Mouse (Mus musculus) left cerebral cortex, postnatal 36 days (tissue): Measurements from ENCODE around the gene Krtap9-1. TPM values are rescaled to one million over a fixed set of nuclear protein-coding genes. Genes with fewer than 3 reads are reported as not detected.
"Not testable (repeated sequence)": the region's sequence is repeated elsewhere in the genome, so short reads cannot be mapped to it uniquely, and the experiment has no call there.

ENCODE experiments used
- DNase-seq, 2 experiments: peaks; one replicate each; pipeline ENCODE4 v3.0.0; 2021 to 2022; ENCODE audit warnings: low spot score in 2 of 2, mixed read lengths in 1 of 2
- intact Hi-C: fragments of 180-260 bp; cut with DNase I; formaldehyde crosslinking; loops from one replicate; pipeline ENCODE4 v1.15.1; 2025
- total RNA-seq, 2 experiments: library from RNA; stranded (reverse); gene quantifications; 2 replicates each; pipeline ENCODE4 v1.2.3; 2021

Gene Krtap9-1
- total RNA-seq: not detected

- intact Hi-C loops: not testable (repeated sequence)
Observed at GRCm38 (mm10) chr11:99873089-99873488, at the start of gene Krtap9-1. Krtap9-1 (plus strand) TSS chr11:99873389.

DNA sequence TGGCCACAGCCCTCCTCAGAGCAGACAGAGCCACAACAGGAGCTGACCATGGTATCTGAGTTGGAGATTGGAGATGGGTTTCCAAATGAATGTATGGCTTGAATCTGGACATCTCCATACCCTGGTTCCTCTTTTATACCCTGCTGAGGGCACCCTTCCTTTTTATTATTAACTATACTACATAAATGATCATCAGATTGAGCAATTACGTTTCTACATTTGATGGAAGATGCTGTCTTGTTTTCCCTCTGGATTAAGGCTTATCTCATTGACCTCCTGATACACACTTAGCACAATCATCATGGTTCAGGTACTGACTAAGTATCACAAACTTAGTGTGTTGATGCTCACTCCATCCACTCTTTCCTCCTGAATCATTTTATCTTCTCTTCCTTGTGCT, 35.2 kb upstream of the Krtap9-1 start, which contains the start of gene 2300003K06Rik:
Gene 2300003K06Rik, minus strand, starts transcription at position 101 of the 400 bp plus-strand sequence.
- intact Hi-C loops: no loop called here
- DNase-seq: no peak

More at GRCm38 (mm10) chr11:99873089-99873488, at the start of gene Krtap9-1:
- DNase-seq: not testable (repeated sequence)

DNA sequence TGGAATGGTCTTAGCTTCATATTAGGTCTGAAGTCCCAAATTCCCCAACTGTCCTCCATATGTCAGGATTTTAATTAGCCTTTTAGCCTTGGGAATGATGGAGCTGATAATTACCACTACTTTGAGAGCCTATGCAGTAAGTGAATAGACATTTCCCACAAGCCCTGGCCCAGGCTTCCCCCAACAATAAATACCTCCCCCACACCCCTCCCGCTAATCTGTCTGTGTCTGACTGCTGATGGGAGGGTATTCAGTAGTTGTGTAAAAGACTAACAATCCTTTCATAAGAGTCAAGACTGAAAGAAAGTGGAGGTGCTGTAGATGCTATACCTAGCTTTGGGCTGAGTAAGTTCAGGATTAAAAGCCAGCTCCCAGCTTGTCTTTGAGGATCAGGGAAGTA, 31.0 kb upstream of the Krtap9-1 start:
- intact Hi-C loops: no loop called here
- DNase-seq: no peak

DNA sequence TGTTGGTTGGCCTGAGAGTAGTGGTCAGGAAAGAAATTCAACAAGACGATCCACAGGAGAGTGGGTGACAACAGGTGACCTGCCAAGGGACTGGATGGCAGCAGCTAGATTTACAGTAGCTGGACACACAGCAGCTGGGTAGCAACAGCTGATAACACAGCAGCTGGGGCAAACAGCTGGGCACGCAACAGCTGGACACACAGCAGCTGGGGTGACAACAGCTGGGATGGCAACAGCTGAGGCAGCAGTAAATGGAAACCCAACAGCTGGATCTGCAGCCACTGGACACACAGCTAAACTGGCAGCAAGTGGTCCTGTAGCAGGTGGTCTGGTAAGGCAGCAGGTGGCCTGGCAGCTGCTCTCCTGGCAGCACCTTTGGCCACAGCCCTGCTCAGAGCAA, 26.4 kb upstream of the Krtap9-1 start:
- intact Hi-C loops: no loop called here

GRCm38 (mm10) chr11:99851508-99851907, 21.7 kb upstream of the Krtap9-1 start, which contains the start of gene Krtap4-16:
Krtap4-16 (minus strand) TSS chr11:99851608.
- intact Hi-C loops: no loop called here
- DNase-seq: no peak

More for the DNA sequence above, 26.4 kb upstream of the Krtap9-1 start:
- DNase-seq: no peak

GRCm38 (mm10) chr11:99854121-99854520, 19.1 kb upstream of the Krtap9-1 start:
- intact Hi-C loops: no loop called here
- no peak for DNase-seq

GRCm38 (mm10) chr11:99857617-99858016, 15.6 kb upstream of the Krtap9-1 start, which contains the start of gene Gm11568:
Gm11568 (plus strand) TSS chr11:99857917.
- no peak for DNase-seq
- intact Hi-C loops: no loop called here

DNA sequence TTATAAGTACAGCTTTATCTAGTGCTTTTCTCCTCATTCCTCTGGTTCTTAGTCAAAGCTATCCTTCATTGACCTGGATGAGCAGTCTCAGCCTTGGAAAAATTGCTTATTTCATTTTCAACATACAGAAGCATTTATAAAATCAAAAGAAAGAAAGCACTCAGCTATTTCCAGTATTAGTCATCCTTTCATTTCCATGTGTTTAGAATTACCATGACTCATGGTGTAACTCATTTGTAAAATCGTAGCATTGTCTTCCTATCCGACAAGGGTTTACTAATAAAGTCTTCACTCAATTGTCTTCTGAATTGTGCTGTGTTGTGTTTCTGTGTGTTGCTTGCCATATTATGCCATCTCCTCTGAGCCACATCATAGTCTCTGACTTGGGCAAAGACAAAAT, 14.4 kb upstream of the Krtap9-1 start:
- intact Hi-C loops: no loop called here
- DNase-seq: no peak

DNA sequence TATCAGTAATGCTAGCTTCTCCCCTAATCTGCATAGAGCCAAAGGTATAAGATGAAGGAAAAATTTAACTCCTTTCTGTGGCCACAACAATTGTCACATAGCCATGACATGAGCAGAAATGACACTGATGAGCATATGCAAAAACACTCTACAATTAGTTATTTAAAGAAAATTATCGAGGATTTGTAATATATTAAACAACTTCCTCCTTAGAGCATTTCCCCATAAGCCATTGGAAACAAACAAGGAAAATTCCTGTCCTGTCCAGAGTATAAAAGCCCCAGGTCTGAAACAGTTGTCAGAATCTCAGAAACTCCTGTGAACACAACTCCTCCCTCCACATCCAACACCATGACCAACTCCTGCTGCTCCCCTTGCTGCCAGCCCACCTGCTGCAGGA, 9.0 kb upstream of the Krtap9-1 start, which contains the start of gene Gm11559:
Gene Gm11559, plus strand, starts transcription at position 301 of the 400 bp plus-strand sequence.
- DNase-seq, intact Hi-C loops: not testable (repeated sequence)

- DNase-seq, intact Hi-C loops: not testable (repeated sequence)
Observed at GRCm38 (mm10) chr11:99878887-99879286, 5.7 kb downstream of the Krtap9-1 start, which contains the start of gene Gm11567. Gm11567 (plus strand) TSS chr11:99879187.

DNA sequence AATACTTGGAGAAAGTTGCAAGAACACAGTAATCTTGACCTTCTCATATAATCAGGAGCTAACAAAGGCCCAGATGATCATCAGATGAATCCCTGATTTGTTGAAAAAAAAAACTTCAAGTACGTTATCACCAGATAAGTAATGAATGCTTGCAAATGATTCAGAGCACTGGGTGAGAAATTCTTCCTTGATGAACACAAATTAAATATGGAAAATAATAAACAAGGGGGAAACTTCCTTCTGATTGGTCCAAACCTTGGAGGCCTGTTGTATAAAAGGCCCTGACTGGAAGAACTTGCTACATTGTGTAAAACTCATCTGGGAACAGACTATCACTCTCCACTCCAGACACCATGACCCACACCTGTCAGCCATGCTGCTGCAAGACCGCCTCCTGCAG, 34.4 kb downstream of the Krtap9-1 start, which contains the start of gene Krtap31-1:
Gene Krtap31-1, plus strand, starts transcription at position 301 of the 400 bp plus-strand sequence.
- no peak for DNase-seq
- intact Hi-C loops: no loop called here

DNA sequence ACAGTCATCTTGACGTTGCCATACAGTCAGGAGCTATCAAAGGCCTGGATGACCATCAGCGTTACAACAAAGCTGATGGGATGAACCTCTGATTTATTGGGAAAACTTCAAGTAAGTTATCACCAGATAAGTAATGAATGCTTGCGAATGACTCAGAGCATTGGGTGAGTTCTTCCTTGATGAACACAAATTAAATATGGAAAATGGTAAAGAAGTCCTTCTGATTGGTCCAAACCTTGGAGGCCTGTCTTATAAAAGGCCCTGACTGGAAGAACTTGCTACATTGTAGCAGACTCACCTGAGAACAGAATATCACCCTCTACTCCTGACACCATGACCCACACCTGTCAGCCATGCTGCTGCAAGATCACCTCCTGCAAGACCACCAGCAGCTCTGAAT, 41.3 kb downstream of the Krtap9-1 start, which contains the start of gene Gm11565:
Gene Gm11565, plus strand, starts transcription at position 301 of the 400 bp plus-strand sequence.
- intact Hi-C loops: no loop called here
- no peak for DNase-seq

Other genes with a start within 250 kb of the Krtap9-1 start
- not detected for gene Krtap4-1, start 245.2 kb upstream of the Krtap9-1 start, total RNA-seq
- not detected for gene Krtap4-2, start 238.3 kb upstream of the Krtap9-1 start, total RNA-seq
- gene Krtap4-7, start 229.3 kb upstream of the Krtap9-1 start, total RNA-seq: not detected
- gene Gm11555, start 223.2 kb upstream of the Krtap9-1 start, total RNA-seq: not detected
- gene Gm11563, start 214.4 kb upstream of the Krtap9-1 start, total RNA-seq: not detected
- gene Krtap4-6, start 207.4 kb upstream of the Krtap9-1 start, total RNA-seq: not detected
- not detected for gene Gm14190, start 182.6 kb upstream of the Krtap9-1 start, total RNA-seq
- gene Gm14180, start 139.1 kb upstream of the Krtap9-1 start, total RNA-seq: not detected
- not detected for gene Gm11595, start 100.5 kb upstream of the Krtap9-1 start, total RNA-seq
- gene Krtap4-8, start 92.7 kb upstream of the Krtap9-1 start, total RNA-seq: not detected
- not detected for gene Krtap4-9, start 88.2 kb upstream of the Krtap9-1 start, total RNA-seq
- gene Gm11596, start 79.9 kb upstream of the Krtap9-1 start, total RNA-seq: not detected
- not detected for gene Gm11569, start 74.5 kb upstream of the Krtap9-1 start, total RNA-seq
- not detected for gene Gm11554, start 68.9 kb upstream of the Krtap9-1 start, total RNA-seq
- not detected for gene Krtap4-13, start 63.5 kb upstream of the Krtap9-1 start, total RNA-seq
- not detected for gene Gm11564, start 57.7 kb upstream of the Krtap9-1 start, total RNA-seq
- not detected for gene 2300003K06Rik, start 35.3 kb upstream of the Krtap9-1 start, total RNA-seq
- gene Krtap4-16, start 21.8 kb upstream of the Krtap9-1 start, total RNA-seq: not detected
- gene Gm11568, start 15.5 kb upstream of the Krtap9-1 start, total RNA-seq: not detected
- gene Gm11559, start 8.9 kb upstream of the Krtap9-1 start, total RNA-seq: not detected
- gene Gm11567, start 5.8 kb downstream of the Krtap9-1 start, total RNA-seq: not detected
- not detected for gene Krtap31-1, start 34.5 kb downstream of the Krtap9-1 start, total RNA-seq
- not detected for gene Gm11565, start 41.4 kb downstream of the Krtap9-1 start, total RNA-seq
- gene Krtap31-2, start 62.9 kb downstream of the Krtap9-1 start, total RNA-seq: not detected
- not detected for gene Krtap9-5, start 75.1 kb downstream of the Krtap9-1 start, total RNA-seq
- not detected for gene Krtap29-1, start 105.7 kb downstream of the Krtap9-1 start, total RNA-seq
- not detected for gene Krtap16-1, start 113.2 kb downstream of the Krtap9-1 start, total RNA-seq
- gene Krtap17-1, start 120.6 kb downstream of the Krtap9-1 start, total RNA-seq: not detected
- not detected for gene Krt33a, start 142.8 kb downstream of the Krtap9-1 start, total RNA-seq
- gene Krt33b, start 156.5 kb downstream of the Krtap9-1 start, total RNA-seq: not detected
- not detected for gene Krt34, start 168.2 kb downstream of the Krtap9-1 start, total RNA-seq
- gene Krt31, start 177.2 kb downstream of the Krtap9-1 start, total RNA-seq: not detected
- gene Krt32, start 214.8 kb downstream of the Krtap9-1 start, total RNA-seq: not detected
- gene Krt35, start 222.9 kb downstream of the Krtap9-1 start, total RNA-seq: not detected
- not detected for gene Krt36, start 232.2 kb downstream of the Krtap9-1 start, total RNA-seq
- not detected for gene Krt13, start 248.2 kb downstream of the Krtap9-1 start, total RNA-seq